Comparison of ENCODE assay signal across 19 mouse cellular contexts in genomic region chr2:115667516-115667915, GRCm38 (mm10).
A peak's percentile ranks its signal among the peaks of the same experiment; 100 is the strongest.
DNase-seq lines count a peak whose midpoint lies in the region; ATAC-seq and TF ChIP-seq lines count a peak whose summit lies in the region.
"Had no signal": no experiment of that assay in that cellular context is flagged by ENCODE, and none has a peak within 500 bp of the region (broad histone marks: within the 10 kb centered on the region; RNA-seq: fewer than 3 reads in every experiment).

No protein-coding gene starts in this region.

- no peak overlapping the region for H3K4me2 ChIP-seq in heart, embryonic 16.5 days (ENCODE audit: low read depth, low read length)
- H3K4me2 ChIP-seq: forebrain, embryonic 13.5 days; hindbrain, embryonic 15.5 days had no signal

- no peak for DNase-seq in heart, postnatal 25 days (ENCODE audit: low spot score)
- peak; percentile 77 for DNase-seq in thymus, postnatal 0 days (ENCODE audit: low spot score)
- DNase-seq in thymus, postnatal 36 days = peak; percentile 23 to 57
- DNase-seq in layer of hippocampus, adult 9-11 months = no peak
- no peak for DNase-seq in lung, adult 2 months
- DNase-seq in testis, postnatal 14 days (ENCODE audit: low spot score) = no peak
- DNase-seq: adrenal gland, postnatal 10 days; cerebellum, adult 11-12 months; cerebellum, adult 9-10 months; cerebellum, postnatal 25 days; forebrain, postnatal 0 days; gastrocnemius, adult 2 months; gastrocnemius, postnatal 36 days; heart, adult 18-20 months; heart, postnatal 36 days had no signal

- no peak for TF ChIP-seq POLR2A in lung, adult 2 months (IDR thresholded peaks at IDR 0.05; ENCODE audit: borderline replicate concordance, extremely low read depth, low read depth, low read length)

- no peak overlapping the region for H3K4me3 ChIP-seq in heart, embryonic 16.5 days (ENCODE audit: low read length)
- no peak overlapping the region for H3K4me3 ChIP-seq in lung, adult 2 months (replicated peaks; ENCODE audit: extremely low read depth, low read depth, low read length)
- H3K4me3 ChIP-seq: forebrain, embryonic 13.5 days; gastrocnemius, adult 2 months; heart, embryonic 10.5 days; hindbrain, embryonic 15.5 days had no signal

- H3K9ac ChIP-seq in heart, embryonic 16.5 days (ENCODE audit: low read length) = no peak overlapping the region
- H3K9ac ChIP-seq: forebrain, embryonic 13.5 days; forebrain, postnatal 0 days; hindbrain, embryonic 15.5 days had no signal

- no peaks in the 10 kb centered on the region for H3K9me3 ChIP-seq in heart, embryonic 16.5 days (replicated peaks; ENCODE audit: control insufficient read depth, low read length)
- H3K9me3 ChIP-seq: forebrain, embryonic 13.5 days; heart, embryonic 10.5 days; hindbrain, embryonic 15.5 days had no signal

- no peak for TF ChIP-seq CTCF in lung, adult 2 months (IDR thresholded peaks at IDR 0.05; ENCODE audit: insufficient read depth, low read length)

- peak; percentile 49; the same call in 1 of the 2 replicates for ATAC-seq in heart, embryonic 16.5 days (replicated peaks; ENCODE audit: extremely low read depth, insufficient read depth, low FRiP score)
- ATAC-seq: forebrain, embryonic 13.5 days; forebrain, postnatal 0 days had no signal

- peaks cover 5% of the 10 kb centered on the region for H3K4me1 ChIP-seq in heart, embryonic 16.5 days (ENCODE audit: control insufficient read depth, insufficient read depth, low read length)
- no peaks in the 10 kb centered on the region for H3K4me1 ChIP-seq in lung, adult 2 months (ENCODE audit: control insufficient read depth, insufficient read depth, low read length)
- H3K4me1 ChIP-seq: forebrain, embryonic 13.5 days; heart, embryonic 10.5 days; hindbrain, embryonic 15.5 days had no signal

- 82% methylated on average over 2 of the region's 2 CpGs for WGBS in heart, embryonic 16.5 days
- WGBS in lung, adult 2 months = 89% methylated on average over 2 of the region's 2 CpGs

- intact Hi-C loops in heart, postnatal 25 days (cut with DNase I) = no loop called here

- H3K27ac ChIP-seq in heart, embryonic 16.5 days (ENCODE audit: low read length) = no peak overlapping the region
- H3K27ac ChIP-seq: forebrain, embryonic 13.5 days; gastrocnemius, adult 2 months; heart, embryonic 10.5 days; hindbrain, embryonic 15.5 days had no signal

- H3K27me3 ChIP-seq in heart, embryonic 16.5 days (ENCODE audit: control insufficient read depth, insufficient read depth, low read length) = no peaks in the 10 kb centered on the region
- H3K27me3 ChIP-seq: forebrain, embryonic 13.5 days; hindbrain, embryonic 15.5 days had no signal

- H3K36me3 ChIP-seq in heart, embryonic 16.5 days (ENCODE audit: control insufficient read depth, insufficient read depth) = peaks cover 2% of the 10 kb centered on the region; the same call in 1 of the 2 replicates
- H3K36me3 ChIP-seq: hindbrain, embryonic 15.5 days had no signal

Comparison
In these comparisons a context has a peak if more than half of its experiments do, and no peak if none do; other contexts are left out.
1. DNase-seq: peak in thymus, postnatal 0 days (single experiment) and thymus, postnatal 36 days (2 of 2); none in heart, postnatal 25 days (single experiment), layer of hippocampus, adult 9-11 months (single experiment), lung, adult 2 months (single experiment) and testis, postnatal 14 days (single experiment).